Mouse (Mus musculus): ENCODE measurements around the gene Ncln. TPM values are rescaled to one million over a fixed set of nuclear protein-coding genes. Genes with fewer than 3 reads are reported as not detected.

The Ncln gene
- polyA plus RNA-seq, 1 experiment from 2014 or later = 64.7 TPM

GRCm38 (mm10) chr10:81488081-81488480 lies 8.1 kb downstream of the Ncln start:
- Histone ChIP-seq H3K4me2 (ENCODE audit: low read depth, low read length) (no peak overlapping the region), H3K36me3 (ENCODE audit: control insufficient read depth, insufficient read depth, low read length) (peaks cover 70% of the 10 kb centered on the region), H3K9ac (ENCODE audit: low read depth, low read length) (no peak overlapping the region), H3K4me1 (ENCODE audit: control insufficient read depth, insufficient read depth, low read length) (no peaks in the 10 kb centered on the region), H3K27ac (replicated peaks; ENCODE audit: low read depth, low read length) (no peak overlapping the region), H3K4me3 (ENCODE audit: low read depth, low read length) (no peak overlapping the region), H3K27me3 (replicated peaks; ENCODE audit: control insufficient read depth, insufficient read depth, low read length) (no peaks in the 10 kb centered on the region), H3K9me3 (ENCODE audit: control insufficient read depth, low read length) (no peaks in the 10 kb centered on the region)
- 85% methylated on average over 10 of the region's 11 CpGs for WGBS
- no peak for DNase-seq (ENCODE audit: low spot score)
- ATAC-seq (ENCODE audit: low read depth) = no peak

- Histone ChIP-seq H3K27me3 (replicated peaks; ENCODE audit: control insufficient read depth, insufficient read depth, low read length) (peaks cover 10% of the 10 kb centered on the region), H3K4me3 (ENCODE audit: low read depth, low read length) (no peak overlapping the region), H3K36me3 (ENCODE audit: control insufficient read depth, insufficient read depth, low read length) (peaks cover 54% of the 10 kb centered on the region), H3K9ac (ENCODE audit: low read depth, low read length) (no peak overlapping the region), H3K9me3 (ENCODE audit: control insufficient read depth, low read length) (no peaks in the 10 kb centered on the region), H3K4me1 (ENCODE audit: control insufficient read depth, insufficient read depth, low read length) (peaks cover 6% of the 10 kb centered on the region; the same call in 1 of the 2 replicates), H3K27ac (replicated peaks; ENCODE audit: low read depth, low read length) (no peak overlapping the region), H3K4me2 (ENCODE audit: low read depth, low read length) (no peak overlapping the region)
- ATAC-seq (ENCODE audit: low read depth) (no peak), DNase-seq (ENCODE audit: low spot score) (no peak)
- WGBS = 87% methylated on average over 10 of the region's 10 CpGs
Observed at GRCm38 (mm10) chr10:81486496-81486895, 9.7 kb downstream of the Ncln start.

- no peak overlapping the region for H3K4me2 ChIP-seq (ENCODE audit: low read depth, low read length)
- H3K4me1 ChIP-seq (ENCODE audit: control insufficient read depth, insufficient read depth, low read length) = peaks cover 6% of the 10 kb centered on the region; the same call in 1 of the 2 replicates
- no peak overlapping the region for H3K9ac ChIP-seq (ENCODE audit: low read depth, low read length)
- DNase-seq (ENCODE audit: low spot score) (no peak), ATAC-seq (ENCODE audit: low read depth) (no peak)
- H3K27me3 ChIP-seq (replicated peaks; ENCODE audit: control insufficient read depth, insufficient read depth, low read length) = peaks cover 14% of the 10 kb centered on the region
- H3K36me3 ChIP-seq (ENCODE audit: control insufficient read depth, insufficient read depth, low read length) = peaks cover 44% of the 10 kb centered on the region
- no peak overlapping the region for H3K27ac ChIP-seq (replicated peaks; ENCODE audit: low read depth, low read length)
- 79% methylated on average over 7 of the region's 7 CpGs for WGBS
- H3K4me3 ChIP-seq (ENCODE audit: low read depth, low read length) = no peak overlapping the region
- H3K9me3 ChIP-seq (ENCODE audit: control insufficient read depth, low read length) = no peaks in the 10 kb centered on the region
Observed at GRCm38 (mm10) chr10:81485479-81486018, 10.6 kb downstream of the Ncln start.

GRCm38 (mm10) chr10:81485060-81485449 lies 11.1 kb downstream of the Ncln start:
- Histone ChIP-seq H3K9me3 (ENCODE audit: control insufficient read depth, low read length) (no peaks in the 10 kb centered on the region), H3K4me3 (ENCODE audit: low read depth, low read length) (no peak overlapping the region), H3K4me1 (ENCODE audit: control insufficient read depth, insufficient read depth, low read length) (peaks cover 6% of the 10 kb centered on the region; the same call in 1 of the 2 replicates), H3K9ac (ENCODE audit: low read depth, low read length) (no peak overlapping the region), H3K27ac (replicated peaks; ENCODE audit: low read depth, low read length) (no peak overlapping the region), H3K36me3 (ENCODE audit: control insufficient read depth, insufficient read depth, low read length) (peaks cover 40% of the 10 kb centered on the region), H3K27me3 (replicated peaks; ENCODE audit: control insufficient read depth, insufficient read depth, low read length) (peaks cover 14% of the 10 kb centered on the region), H3K4me2 (ENCODE audit: low read depth, low read length) (no peak overlapping the region)
- no peak for DNase-seq (ENCODE audit: low spot score)
- 22% methylated on average over 2 of the region's 2 CpGs for WGBS
- no peak for ATAC-seq (ENCODE audit: low read depth)

GRCm38 (mm10) chr10:81484441-81485059 lies 11.6 kb downstream of the Ncln start:
- WGBS = 66% methylated on average over 6 of the region's 6 CpGs
- peaks cover 34% of the 10 kb centered on the region for H3K36me3 ChIP-seq (ENCODE audit: control insufficient read depth, insufficient read depth, low read length)

GRCm38 (mm10) chr10:81483983-81484382 lies 12.2 kb downstream of the Ncln start:
- Histone ChIP-seq H3K9me3 (ENCODE audit: control insufficient read depth, low read length) (no peaks in the 10 kb centered on the region), H3K27me3 (replicated peaks; ENCODE audit: control insufficient read depth, insufficient read depth, low read length) (peaks cover 14% of the 10 kb centered on the region), H3K4me1 (ENCODE audit: control insufficient read depth, insufficient read depth, low read length) (peaks cover 6% of the 10 kb centered on the region; the same call in 1 of the 2 replicates), H3K4me2 (ENCODE audit: low read depth, low read length) (no peak overlapping the region), H3K4me3 (ENCODE audit: low read depth, low read length) (no peak overlapping the region), H3K27ac (replicated peaks; ENCODE audit: low read depth, low read length) (no peak overlapping the region), H3K9ac (ENCODE audit: low read depth, low read length) (no peak overlapping the region), H3K36me3 (ENCODE audit: control insufficient read depth, insufficient read depth, low read length) (peaks cover 29% of the 10 kb centered on the region)
- DNase-seq (ENCODE audit: low spot score) = no peak
- 23% methylated on average over 9 of the region's 9 CpGs for whole genome bisulfite sequencing
- ATAC-seq (ENCODE audit: low read depth) = no peak

More at GRCm38 (mm10) chr10:81484441-81485059, 11.6 kb downstream of the Ncln start:
- no peaks in the 10 kb centered on the region for H3K9me3 ChIP-seq (ENCODE audit: control insufficient read depth, low read length)
- no peak for ATAC-seq (ENCODE audit: low read depth)
- H3K27ac ChIP-seq (replicated peaks; ENCODE audit: low read depth, low read length) = no peak overlapping the region
- H3K4me2 ChIP-seq (ENCODE audit: low read depth, low read length) = no peak overlapping the region
- peaks cover 6% of the 10 kb centered on the region; the same call in 1 of the 2 replicates for H3K4me1 ChIP-seq (ENCODE audit: control insufficient read depth, insufficient read depth, low read length)
- no peak overlapping the region for H3K4me3 ChIP-seq (ENCODE audit: low read depth, low read length)
- no peak for DNase-seq (ENCODE audit: low spot score)
- no peak overlapping the region for H3K9ac ChIP-seq (ENCODE audit: low read depth, low read length)
- peaks cover 14% of the 10 kb centered on the region for H3K27me3 ChIP-seq (replicated peaks; ENCODE audit: control insufficient read depth, insufficient read depth, low read length)

GRCm38 (mm10) chr10:81482533-81482889 lies 13.7 kb downstream of the Ncln start, which contains the start of gene Celf5:
Celf5 (minus strand) TSS chr10:81482709.
- Histone ChIP-seq H3K27me3 (replicated peaks; ENCODE audit: control insufficient read depth, insufficient read depth, low read length) (peaks cover 14% of the 10 kb centered on the region), H3K27ac (replicated peaks; ENCODE audit: low read depth, low read length) (no peak within 1 kb of the TSS), H3K4me2 (ENCODE audit: low read depth, low read length) (peak within 1 kb of the TSS; percentile 88), H3K4me3 (ENCODE audit: low read depth, low read length) (peak within 1 kb of the TSS; percentile 54), H3K9me3 (ENCODE audit: control insufficient read depth, low read length) (no peaks in the 10 kb centered on the region), H3K9ac (ENCODE audit: low read depth, low read length) (peak within 1 kb of the TSS; percentile 62), H3K36me3 (ENCODE audit: control insufficient read depth, insufficient read depth, low read length) (peaks cover 15% of the 10 kb centered on the region), H3K4me1 (ENCODE audit: control insufficient read depth, insufficient read depth, low read length) (peaks cover 6% of the 10 kb centered on the region; the same call in 1 of the 2 replicates)
- ATAC-seq (ENCODE audit: low read depth) (peak; percentile 45), DNase-seq (ENCODE audit: low spot score) (no peak)
- whole genome bisulfite sequencing = 0% methylated on average over 24 of the region's 36 CpGs

GRCm38 (mm10) chr10:81481605-81482532 lies 14.3 kb downstream of the Ncln start:
- WGBS = 5% methylated on average over 23 of the region's 35 CpGs
- no peak overlapping the region for H3K27ac ChIP-seq (replicated peaks; ENCODE audit: low read depth, low read length)
- peak; percentile 3; the same call in 1 of the 2 replicates for ATAC-seq (ENCODE audit: low read depth)
- no peaks in the 10 kb centered on the region for H3K9me3 ChIP-seq (ENCODE audit: control insufficient read depth, low read length)
- H3K27me3 ChIP-seq (replicated peaks; ENCODE audit: control insufficient read depth, insufficient read depth, low read length) = peaks cover 14% of the 10 kb centered on the region
- H3K4me3 ChIP-seq (ENCODE audit: low read depth, low read length) = peak overlapping the region; percentile 54
- H3K4me2 ChIP-seq (ENCODE audit: low read depth, low read length) = peak overlapping the region; percentile 88
- H3K36me3 ChIP-seq (ENCODE audit: control insufficient read depth, insufficient read depth, low read length) = peaks cover 8% of the 10 kb centered on the region; the same call in 1 of the 2 replicates
- DNase-seq (ENCODE audit: low spot score) = no peak
- H3K9ac ChIP-seq (ENCODE audit: low read depth, low read length) = peak overlapping the region; percentile 62
- H3K4me1 ChIP-seq (ENCODE audit: control insufficient read depth, insufficient read depth, low read length) = peaks cover 6% of the 10 kb centered on the region; the same call in 1 of the 2 replicates

All from embryonic facial prominence, embryonic 14.5 days (tissue).